Mouse (Mus musculus) forebrain, embryonic 11.5 days (tissue): Measurements from ENCODE around the gene St6galnac6. TPM values are rescaled to one million over a fixed set of nuclear protein-coding genes. Genes with fewer than 3 reads are reported as not detected.

ENCODE experiments used
- ATAC-seq: fragments of 200-750 bp; cut with Nextera tagmentation; replicated peaks from 2 replicates; pipeline ENCODE4 v1.8.0; 2017; ENCODE audit warnings: moderate TSS enrichment; ENCODE audit not compliant: low FRiP score
- DNase-seq: peaks from one replicate; pipeline ENCODE4 v3.0.0-alpha.2; 2017; ENCODE audit warnings: low spot score
- H3K27ac ChIP-seq: fragments of 300-500 bp; sonication (generic); 2 replicates; pipeline ENCODE4 v1.5.1; 2014; ENCODE audit warnings: low read depth, low read length
- H3K27me3 ChIP-seq: fragments of 300-500 bp; sonication (generic); 2 replicates; pipeline ENCODE4 v1.6.1; 2014; ENCODE audit warnings: mild to moderate bottlenecking, low read length, mixed read lengths; ENCODE audit not compliant: control insufficient read depth, insufficient read depth
- H3K36me3 ChIP-seq: fragments of 300-500 bp; sonication (generic); 2 replicates; pipeline ENCODE4 v1.6.1; 2014; ENCODE audit warnings: mild to moderate bottlenecking, low read length, moderate library complexity, mixed read lengths; ENCODE audit not compliant: control insufficient read depth, insufficient read depth
- H3K4me1 ChIP-seq: fragments of 300-500 bp; sonication (generic); replicated peaks from 2 replicates; pipeline ENCODE4 v1.6.1; 2014; ENCODE audit warnings: low read length, mixed read lengths; ENCODE audit not compliant: control insufficient read depth, insufficient read depth
- H3K4me2 ChIP-seq: fragments of 300-500 bp; sonication (generic); 2 replicates; pipeline ENCODE4 v1.6.1; 2014; ENCODE audit warnings: low read depth, mild to moderate bottlenecking, low read length, moderate library complexity, mixed read lengths; ENCODE audit not compliant: severe bottlenecking
- H3K4me3 ChIP-seq: fragments of 300-500 bp; sonication (generic); 2 replicates; pipeline ENCODE4 v1.5.1; 2014; ENCODE audit warnings: low read depth, low read length
- H3K9ac ChIP-seq: fragments of 300-500 bp; sonication (generic); 2 replicates; pipeline ENCODE4 v1.6.1; 2014; ENCODE audit warnings: low read length
- H3K9me3 ChIP-seq: fragments of 300-500 bp; sonication (generic); 2 replicates; pipeline ENCODE4 v1.6.1; 2016; ENCODE audit warnings: low read length, mixed read lengths; ENCODE audit not compliant: control insufficient read depth
- WGBS: fragments of 180-500 bp; shearing (Covaris S2); extraction: QIAGEN DNeasy Blood & Tissue Kit; methylation state at CpG from one replicate; pipeline ENCODE4 v1.1.7; 2014; 5-methylcytosine and 5-hydroxymethylcytosine counted together
- polyA plus RNA-seq: library from polyadenylated mRNA; unstranded; fragments of >200 nt; fragmentation: Nextera tagmentation; extraction: Ambion mirVana; gene quantifications from 2 replicates; pipeline ENCODE4 v1.2.1, GENCODE M21; 2014

Gene St6galnac6
- polyA plus RNA-seq, 1 experiment from 2014 or later = 5.1 TPM

GRCm38 (mm10) chr2:32617601-32618000 lies 18.1 kb downstream of the St6galnac6 start:
- H3K4me2 ChIP-seq = no peak overlapping the region
- 94% methylated on average over 4 of the region's 4 CpGs for WGBS
- H3K27me3 ChIP-seq = no peaks in the 10 kb centered on the region
- 0 out of 2 replicates have a peak, but pooled peaks cover 5% of the 10 kb centered on the region for H3K4me1 ChIP-seq
- no peaks in the 10 kb centered on the region for H3K9me3 ChIP-seq
- no peak overlapping the region for H3K9ac ChIP-seq
- DNase-seq (no peak), ATAC-seq (no peak)
- H3K4me3 ChIP-seq = no peak overlapping the region
- H3K36me3 ChIP-seq = no peaks in the 10 kb centered on the region; the same call in 1 of the 2 replicates
- H3K27ac ChIP-seq = no peak overlapping the region

- WGBS = 79% methylated on average over 9 of the region's 9 CpGs
- H3K9me3 ChIP-seq = no peaks in the 10 kb centered on the region
- DNase-seq (no peak), ATAC-seq (no peak)
- no peaks in the 10 kb centered on the region; the same call in 1 of the 2 replicates for H3K36me3 ChIP-seq
- H3K4me1 ChIP-seq = 0 out of 2 replicates have a peak, but pooled peaks cover 5% of the 10 kb centered on the region
- H3K4me3 ChIP-seq = no peak overlapping the region
- H3K4me2 ChIP-seq = no peak overlapping the region
- H3K27me3 ChIP-seq = no peaks in the 10 kb centered on the region
- no peak overlapping the region for H3K9ac ChIP-seq
- H3K27ac ChIP-seq = no peak overlapping the region
Observed at GRCm38 (mm10) chr2:32618051-32618450, 18.5 kb downstream of the St6galnac6 start.

- 42% methylated on average over 4 of the region's 4 CpGs for WGBS
- no peak overlapping the region for H3K9ac ChIP-seq
- no peak for DNase-seq
- ATAC-seq = no peak
- H3K4me1 ChIP-seq = peaks cover 10% of the 10 kb centered on the region; the same call in 1 of the 2 replicates
- no peaks in the 10 kb centered on the region for H3K27me3 ChIP-seq
- H3K4me3 ChIP-seq = no peak overlapping the region
- H3K36me3 ChIP-seq = no peaks in the 10 kb centered on the region; the same call in 1 of the 2 replicates
- no peak overlapping the region for H3K27ac ChIP-seq
- H3K9me3 ChIP-seq = no peaks in the 10 kb centered on the region
- H3K4me2 ChIP-seq = no peak overlapping the region
Observed at GRCm38 (mm10) chr2:32620682-32621516, 21.4 kb downstream of the St6galnac6 start.

GRCm38 (mm10) chr2:32621517-32621859 lies 22.0 kb downstream of the St6galnac6 start, which contains the start of gene Ak1:
TSS of gene Ak1 (plus strand) at chr2:32621758.
- no peak within 1 kb of the TSS for H3K4me2 ChIP-seq
- ATAC-seq (no peak), DNase-seq (no peak)
- no peak within 1 kb of the TSS for H3K9ac ChIP-seq
- no peaks in the 10 kb centered on the region; the same call in 1 of the 2 replicates for H3K36me3 ChIP-seq
- no peaks in the 10 kb centered on the region for H3K27me3 ChIP-seq
- 61% methylated on average over 7 of the region's 7 CpGs for WGBS
- no peaks in the 10 kb centered on the region for H3K9me3 ChIP-seq
- H3K4me1 ChIP-seq = peaks cover 10% of the 10 kb centered on the region; the same call in 1 of the 2 replicates
- H3K27ac ChIP-seq = no peak within 1 kb of the TSS
- H3K4me3 ChIP-seq = no peak within 1 kb of the TSS

GRCm38 (mm10) chr2:32624111-32624748 lies 24.7 kb downstream of the St6galnac6 start:
- H3K9ac ChIP-seq = no peak overlapping the region
- H3K4me1 ChIP-seq = peaks cover 18% of the 10 kb centered on the region
- no peak for ATAC-seq
- no peaks in the 10 kb centered on the region for H3K27me3 ChIP-seq
- H3K4me3 ChIP-seq = no peak overlapping the region
- no peak overlapping the region for H3K27ac ChIP-seq
- H3K4me2 ChIP-seq = no peak overlapping the region
- 86% methylated on average over 5 of the region's 5 CpGs for WGBS
- no peak for DNase-seq
- H3K9me3 ChIP-seq = no peaks in the 10 kb centered on the region
- no peaks in the 10 kb centered on the region for H3K36me3 ChIP-seq

GRCm38 (mm10) chr2:32625212-32625872 lies 25.8 kb downstream of the St6galnac6 start:
- Histone ChIP-seq H3K4me1 (peaks cover 21% of the 10 kb centered on the region), H3K27me3 (no peaks in the 10 kb centered on the region), H3K9me3 (no peaks in the 10 kb centered on the region), H3K27ac (0 out of 2 replicates have a peak overlapping the region, but pooled peaks have one; percentile 21), H3K4me3 (peak overlapping the region; percentile 14; the same call in 1 of the 2 replicates), H3K9ac (peak overlapping the region; percentile 49), H3K36me3 (no peaks in the 10 kb centered on the region), H3K4me2 (peak overlapping the region; percentile 47)
- DNase-seq = peak; percentile 82
- peak; percentile 59 for ATAC-seq
- WGBS = 3% methylated on average over 13 of the region's 13 CpGs

GRCm38 (mm10) chr2:32625873-32626694 lies 26.6 kb downstream of the St6galnac6 start:
- 57% methylated on average over 5 of the region's 5 CpGs for WGBS
- Histone ChIP-seq H3K9me3 (no peaks in the 10 kb centered on the region), H3K4me3 (no peak overlapping the region), H3K27ac (no peak overlapping the region), H3K36me3 (no peaks in the 10 kb centered on the region), H3K4me2 (peak overlapping the region; percentile 47; the same call in 1 of the 2 replicates), H3K4me1 (peaks cover 18% of the 10 kb centered on the region), H3K9ac (peak overlapping the region; percentile 49; the same call in 1 of the 2 replicates), H3K27me3 (no peaks in the 10 kb centered on the region)
- no peak for ATAC-seq
- DNase-seq = no peak
